Mouse (Mus musculus): ENCODE data around the gene Glrx5.

Gene Glrx5

DNA sequence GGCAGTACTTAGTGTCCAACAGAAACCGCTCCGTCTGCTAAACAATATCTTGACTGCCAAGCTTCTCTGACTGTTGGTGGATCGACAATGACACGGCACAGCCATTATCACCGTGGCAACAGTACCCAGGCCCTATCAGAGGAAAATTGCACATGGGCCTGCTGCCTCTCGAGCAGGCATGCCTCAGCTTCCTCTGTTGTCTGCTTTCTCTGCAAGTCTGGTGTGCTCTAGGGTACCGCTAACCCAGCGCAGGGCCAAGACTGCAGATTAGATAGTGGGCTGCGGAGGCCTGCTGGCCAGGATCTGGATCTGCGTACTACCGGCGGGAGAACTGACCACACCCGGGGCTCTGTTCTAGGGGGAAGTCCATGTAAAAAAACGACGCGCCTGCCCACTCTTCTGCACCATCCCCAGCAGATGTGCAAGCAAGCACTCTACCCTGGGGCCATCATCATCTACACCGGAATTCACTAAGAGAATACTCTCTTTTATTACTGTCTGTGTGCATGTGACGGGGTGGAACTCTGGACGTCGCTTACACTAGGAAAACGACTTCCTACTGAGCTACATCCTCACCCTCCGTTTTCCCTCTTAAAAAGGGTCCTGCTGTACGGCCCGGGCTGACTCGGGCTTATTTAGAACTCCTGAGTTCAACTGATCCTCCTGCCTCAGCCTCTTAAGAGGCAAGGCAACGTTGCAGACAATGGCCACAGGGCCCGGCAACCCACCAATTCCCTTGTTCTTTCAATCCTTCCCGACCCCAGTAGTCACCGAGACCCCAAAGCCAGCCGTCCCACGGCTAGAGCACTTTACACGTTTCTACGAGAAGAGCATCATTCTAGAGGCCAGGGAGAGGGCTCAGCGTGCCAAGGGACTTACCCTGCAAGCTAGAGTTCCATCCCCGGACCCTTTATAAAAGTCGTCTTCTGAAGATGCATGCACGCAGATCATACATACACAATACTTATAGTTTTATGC lies 1.1 kb upstream of the Glrx5 start:
- no peak for DNase-seq

DNA sequence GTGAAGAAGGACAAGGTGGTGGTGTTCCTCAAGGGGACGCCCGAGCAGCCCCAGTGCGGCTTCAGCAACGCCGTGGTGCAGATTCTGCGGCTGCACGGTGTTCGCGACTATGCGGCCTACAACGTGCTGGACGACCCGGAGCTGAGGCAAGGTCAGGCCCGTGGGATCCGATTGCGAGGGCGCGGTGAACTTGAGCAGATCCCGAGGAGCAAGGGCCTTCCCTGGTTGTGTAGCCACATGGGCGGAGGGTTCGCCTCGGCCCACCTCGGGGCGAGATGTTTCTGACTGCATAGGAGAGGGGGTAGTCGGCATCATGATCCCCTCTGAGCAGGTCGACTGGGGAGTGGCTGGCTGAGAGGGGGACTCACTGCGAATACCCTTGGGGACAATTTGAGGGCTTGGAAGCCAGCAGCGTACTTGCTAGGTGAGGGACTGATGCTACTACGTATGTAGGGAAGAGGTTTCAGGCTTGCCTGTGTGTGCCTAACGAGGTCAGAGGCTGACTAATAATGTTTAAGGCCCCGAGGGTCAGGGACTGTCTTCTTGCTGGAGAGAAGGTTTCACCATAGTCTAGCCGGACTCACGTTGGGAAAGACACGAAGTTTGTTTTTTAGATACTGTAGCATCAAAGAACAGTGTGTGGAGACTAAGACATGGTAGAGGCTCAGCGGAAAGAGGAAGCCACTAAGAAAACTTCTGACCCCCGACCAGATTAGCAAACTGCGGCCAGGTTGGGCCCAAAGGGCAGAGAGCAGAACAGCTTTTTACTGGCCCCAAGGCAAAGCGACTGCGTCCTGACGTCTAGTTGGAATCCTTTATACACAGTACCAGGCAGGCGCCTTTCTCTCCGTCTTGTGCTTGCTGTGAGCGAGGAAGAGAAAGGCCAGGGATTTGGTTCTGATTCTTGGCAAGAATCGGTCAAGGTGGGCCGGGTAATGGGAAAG lies 616 bp downstream of the Glrx5 start:
- peak; percentile 42 for DNase-seq

DNA sequence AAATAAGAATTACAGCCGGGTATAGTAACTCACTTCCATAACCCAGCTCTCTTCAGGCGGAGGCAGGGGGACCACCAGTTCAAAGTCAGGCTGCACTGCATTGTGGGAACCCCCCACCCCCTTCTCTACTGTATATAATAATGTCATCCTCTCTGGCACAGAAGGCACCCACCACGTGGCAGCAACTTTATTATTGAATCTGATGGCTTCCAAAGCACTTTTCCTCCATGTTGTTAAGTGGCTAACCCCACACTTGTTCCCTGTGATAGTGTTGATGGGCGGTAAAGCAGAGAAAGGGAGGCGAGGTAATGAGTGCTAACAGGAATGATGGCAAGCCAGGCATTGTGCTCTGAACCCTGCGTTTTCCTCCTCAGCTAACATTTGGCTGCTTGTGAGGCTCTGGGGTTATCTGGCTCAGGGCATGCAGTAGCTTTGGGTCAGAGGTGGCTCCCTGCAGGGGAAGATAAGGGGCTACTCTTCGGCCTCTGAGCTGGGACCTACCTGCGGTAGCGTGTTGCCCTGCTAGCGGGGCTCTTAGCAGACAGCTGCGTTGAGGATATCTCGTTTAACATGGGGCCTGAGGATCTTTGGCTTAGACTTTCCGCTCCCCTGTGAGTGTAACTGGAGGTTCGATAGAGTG lies 1.8 kb downstream of the Glrx5 start:
- DNase-seq: no peak

DNA sequence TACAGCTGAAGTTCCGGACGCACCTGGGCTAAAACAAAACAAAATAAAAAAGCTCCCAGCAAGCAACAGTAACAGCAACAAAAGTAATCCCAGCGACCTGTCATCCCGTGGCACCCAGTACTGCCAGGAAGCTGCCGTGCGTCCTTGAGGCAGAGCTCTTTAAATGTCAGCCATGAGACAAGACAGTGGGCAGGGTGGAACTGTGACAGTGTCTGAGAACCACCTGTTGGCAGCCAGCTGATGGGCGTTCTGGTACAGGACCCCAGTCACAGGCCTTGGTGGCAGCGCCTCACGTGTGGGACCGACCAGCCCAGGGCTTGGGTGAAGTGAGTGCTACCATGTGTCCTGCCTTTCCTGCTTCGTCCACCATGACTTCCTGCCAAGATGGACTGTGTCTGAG lies 5.7 kb downstream of the Glrx5 start:
- no peak for DNase-seq

DNA sequence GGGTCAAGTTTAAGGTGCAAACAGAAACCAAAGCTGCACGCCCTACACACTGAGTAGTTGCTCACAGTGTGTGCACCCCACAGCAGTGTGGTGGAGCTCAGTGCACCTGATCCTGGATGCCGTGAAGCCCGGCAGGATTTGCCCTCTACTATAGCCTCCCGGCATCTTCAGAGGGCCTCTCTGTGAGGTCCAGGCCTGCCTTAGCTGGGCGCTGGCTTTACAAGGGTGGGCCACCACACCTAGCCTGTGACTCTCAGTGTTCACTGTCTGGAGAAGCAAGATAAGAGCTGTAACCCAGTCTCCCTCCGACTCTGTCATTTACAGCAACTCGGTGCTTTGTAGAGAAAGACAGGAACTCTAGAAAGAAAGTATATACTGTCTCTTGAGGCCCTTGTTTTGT lies 6.4 kb downstream of the Glrx5 start:
- DNase-seq: no peak

DNA sequence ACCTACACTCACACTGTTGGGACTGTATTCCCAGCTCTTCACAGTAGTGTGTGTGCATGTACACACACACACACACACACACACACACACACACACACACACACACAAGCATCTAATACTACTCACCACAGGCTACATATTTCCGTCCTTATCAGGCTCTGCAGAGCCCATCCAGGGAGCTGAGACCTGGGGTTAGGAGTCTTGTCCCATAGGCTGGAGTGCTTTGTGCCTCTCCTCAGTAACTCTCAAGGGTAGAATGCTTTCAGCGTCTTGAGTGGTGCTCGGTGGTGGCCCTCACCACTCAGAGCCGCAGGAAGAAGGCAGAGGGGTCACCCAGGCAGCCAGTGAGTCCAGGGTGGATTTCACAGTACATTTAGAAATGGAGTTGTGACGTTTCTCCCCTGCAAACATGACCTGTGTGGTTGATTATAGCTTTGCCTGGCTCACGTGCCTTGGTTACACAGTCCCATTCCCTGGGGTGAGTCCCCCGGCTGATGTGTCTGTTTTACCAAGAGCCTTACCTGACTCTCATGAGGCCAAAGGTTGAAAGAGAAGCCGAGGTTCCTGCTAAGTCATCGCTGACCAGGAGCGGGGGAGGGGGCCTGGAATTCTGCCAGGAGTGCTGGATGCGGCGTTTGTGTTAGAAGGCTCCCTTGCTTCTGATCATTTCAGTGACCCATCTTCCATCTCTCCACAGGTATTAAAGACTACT lies 7.2 kb downstream of the Glrx5 start:
- no peak for DNase-seq

DNA sequence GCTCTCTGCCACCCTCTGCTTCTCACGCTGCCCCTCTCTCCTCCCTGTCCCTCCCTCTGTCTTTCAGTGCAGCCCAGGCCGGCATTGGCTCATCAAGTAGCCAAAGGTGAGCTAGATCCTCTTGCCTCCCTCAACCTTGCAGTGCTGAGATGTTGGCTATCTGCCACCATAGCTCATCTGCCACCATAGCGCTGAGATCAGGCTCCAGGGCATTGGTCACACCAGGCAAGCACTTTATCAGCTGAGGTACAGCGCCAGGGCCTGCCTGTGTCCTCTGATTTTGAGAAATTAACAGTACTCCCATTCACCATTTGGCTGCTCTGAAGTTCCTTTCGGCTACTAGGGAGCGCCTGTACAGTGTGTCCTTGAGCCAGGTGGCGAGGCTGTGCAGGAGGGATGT lies 8.5 kb downstream of the Glrx5 start:
- DNase-seq: no peak

DNA sequence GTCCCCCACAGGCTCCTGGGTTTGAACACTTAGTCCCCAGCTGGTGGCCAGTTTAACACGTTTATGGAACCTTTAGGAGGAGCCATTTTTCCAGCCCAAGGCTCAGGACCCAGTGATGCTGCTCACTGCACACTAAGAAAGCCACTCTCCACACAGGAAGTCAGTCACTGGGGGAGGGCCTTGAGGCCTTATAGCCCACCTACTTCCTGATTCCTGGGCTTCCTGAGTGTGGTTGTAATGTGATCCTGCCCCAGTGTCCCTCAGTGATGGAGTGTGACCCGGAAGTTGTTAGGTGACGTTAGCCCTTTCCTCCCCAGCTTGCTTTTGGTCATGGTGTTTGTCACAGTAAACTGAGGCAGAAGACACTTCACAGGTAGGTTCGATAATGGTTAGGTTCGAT lies 10.6 kb downstream of the Glrx5 start:
- no peak for DNase-seq

DNA sequence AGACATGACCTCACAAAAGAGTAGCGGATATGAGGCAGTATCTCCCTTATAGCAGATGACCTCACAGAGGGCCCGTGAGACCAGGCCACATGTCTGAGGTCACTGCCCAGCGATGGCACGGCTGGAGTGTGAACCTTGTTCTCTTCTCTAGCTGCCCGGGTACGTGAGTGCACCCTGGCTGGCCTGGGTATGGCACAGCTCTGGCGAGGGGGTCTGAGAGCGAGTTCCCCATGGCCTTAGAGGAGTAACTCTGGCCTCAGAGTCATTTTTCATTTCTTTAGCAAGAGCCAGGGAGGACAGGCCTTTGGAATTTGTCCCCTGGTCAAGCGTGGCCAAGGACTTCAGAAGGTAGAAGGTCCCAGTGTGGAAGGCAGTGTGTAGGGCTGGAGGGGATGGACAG lies 12.3 kb downstream of the Glrx5 start:
- DNase-seq: no peak

DNA sequence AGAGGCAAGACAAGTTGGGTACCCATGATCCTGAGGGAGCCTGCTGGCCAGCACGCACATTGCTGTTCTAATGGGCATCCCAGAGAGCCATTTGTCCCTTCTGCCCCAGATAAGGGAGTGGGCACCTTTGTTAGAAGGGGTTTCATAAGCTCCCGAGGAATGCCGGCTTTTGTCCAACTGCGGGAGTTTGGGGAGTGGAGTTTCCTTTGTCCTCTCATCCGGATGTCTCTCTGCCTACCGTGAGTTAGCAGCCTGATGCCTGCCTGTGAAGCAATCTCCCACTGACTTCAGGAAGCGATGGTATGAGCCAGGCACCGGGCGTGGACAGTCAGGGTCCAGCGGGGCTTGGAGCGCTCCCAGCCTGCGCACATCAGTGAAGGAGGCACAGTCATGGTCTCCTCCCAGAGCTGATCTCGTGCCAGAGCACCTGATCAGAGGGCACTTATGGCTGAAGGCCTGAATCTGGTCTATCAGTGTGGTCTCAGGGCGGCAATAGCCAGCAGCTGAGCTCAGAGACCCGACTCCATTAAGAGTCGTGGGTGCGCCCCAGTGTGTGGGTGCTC lies 15.9 kb downstream of the Glrx5 start:
- DNase-seq: no peak

DNA sequence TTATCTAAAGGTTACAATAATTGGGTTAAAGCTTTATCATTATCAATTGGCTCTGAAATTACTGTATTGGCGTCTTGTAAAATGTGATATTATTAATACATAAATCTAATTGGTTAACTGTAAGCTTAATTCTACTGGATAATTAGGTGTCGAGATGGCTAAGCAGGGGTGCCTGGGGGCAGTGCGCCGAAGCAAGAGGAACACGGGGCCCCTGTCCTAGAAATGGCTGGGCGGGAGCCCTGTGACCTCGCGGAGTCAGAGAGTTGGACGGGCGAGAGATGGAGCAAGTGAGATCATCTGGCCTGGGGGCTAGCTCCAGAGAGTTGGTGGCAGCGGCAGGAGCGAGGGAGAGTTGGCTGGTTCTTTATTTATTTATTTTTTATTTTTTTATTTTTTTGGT lies 17.3 kb downstream of the Glrx5 start:
- DNase-seq: no peak

DNA sequence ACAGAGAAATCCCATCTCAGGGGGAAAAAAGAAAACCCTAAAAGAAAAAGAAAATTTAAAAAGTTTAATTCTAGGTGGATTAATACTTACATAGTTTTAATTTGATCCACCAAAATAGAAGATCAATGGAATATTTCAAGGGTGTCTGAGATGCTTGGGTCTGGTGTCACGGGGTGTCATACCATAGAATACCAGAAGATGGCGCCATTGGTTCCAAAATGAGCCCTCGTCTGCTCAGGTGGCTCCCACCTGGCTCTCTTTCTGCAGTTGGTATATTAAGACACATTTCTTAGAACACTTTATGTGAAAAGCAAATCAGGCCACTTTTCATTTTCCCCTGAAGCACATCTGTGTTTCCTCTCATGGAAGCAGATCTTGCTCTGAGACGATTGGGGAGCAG lies 18.4 kb downstream of the Glrx5 start:
- DNase-seq: peak; percentile 49

DNA sequence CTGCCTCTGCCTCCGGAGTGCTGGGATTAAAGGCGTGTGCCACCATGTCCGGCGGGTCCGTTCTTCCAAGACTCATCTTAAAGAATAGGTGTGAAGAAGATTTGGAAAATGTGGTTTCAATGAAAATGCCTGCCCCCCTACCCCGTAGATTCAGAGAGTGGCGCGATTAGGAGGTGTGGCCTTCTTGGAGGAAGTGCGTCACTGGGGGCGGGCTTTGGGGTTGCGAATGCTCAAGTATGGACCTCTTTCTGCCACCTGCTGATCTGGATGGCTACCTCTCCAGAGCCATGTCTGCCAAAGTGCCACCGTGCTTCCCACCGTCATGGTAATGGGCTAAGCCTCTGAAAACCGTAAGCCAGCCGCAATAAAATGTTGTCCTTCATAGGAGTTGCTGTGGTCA lies 21.6 kb downstream of the Glrx5 start:
- DNase-seq: no peak

DNA sequence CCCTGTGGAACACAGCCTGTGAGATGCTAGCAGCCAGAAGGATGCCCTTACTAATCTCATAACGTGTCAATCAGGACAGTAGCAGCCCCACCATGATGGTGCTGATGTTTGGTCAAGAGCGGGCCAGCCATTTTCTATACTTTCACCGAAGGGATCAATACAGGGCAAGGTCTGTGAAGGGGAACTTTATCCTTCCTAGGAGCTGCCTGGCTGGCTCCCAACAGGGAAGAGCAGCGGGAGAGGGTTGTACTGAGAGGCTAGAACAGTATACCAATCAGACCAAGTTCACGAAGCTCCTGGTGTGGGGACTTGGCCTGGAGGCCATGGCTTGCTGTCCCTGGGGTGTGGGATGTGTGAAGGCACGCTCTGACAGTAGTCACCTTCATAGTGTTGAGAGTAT lies 22.8 kb downstream of the Glrx5 start:
- DNase-seq: no peak

DNA sequence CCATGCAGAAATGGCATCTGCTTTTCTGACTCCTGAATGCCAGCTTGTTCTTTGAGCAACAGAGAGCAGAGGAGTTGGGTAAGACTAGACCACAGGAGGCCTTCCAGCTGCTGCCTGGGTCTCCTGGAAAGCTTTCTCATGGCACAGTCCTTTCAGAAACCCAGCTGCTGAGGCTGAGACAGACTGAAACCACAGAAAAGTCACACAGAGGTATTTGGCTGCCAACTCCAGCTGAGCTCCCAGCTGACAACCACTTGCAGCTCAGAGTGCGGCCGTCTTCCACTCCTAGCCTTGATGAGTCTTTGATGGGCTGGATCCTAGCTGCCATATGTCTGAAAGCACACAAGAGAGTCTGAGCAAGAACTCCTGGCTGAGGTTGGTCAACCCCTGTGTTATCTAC lies 27.5 kb downstream of the Glrx5 start:
- no peak for DNase-seq

DNA sequence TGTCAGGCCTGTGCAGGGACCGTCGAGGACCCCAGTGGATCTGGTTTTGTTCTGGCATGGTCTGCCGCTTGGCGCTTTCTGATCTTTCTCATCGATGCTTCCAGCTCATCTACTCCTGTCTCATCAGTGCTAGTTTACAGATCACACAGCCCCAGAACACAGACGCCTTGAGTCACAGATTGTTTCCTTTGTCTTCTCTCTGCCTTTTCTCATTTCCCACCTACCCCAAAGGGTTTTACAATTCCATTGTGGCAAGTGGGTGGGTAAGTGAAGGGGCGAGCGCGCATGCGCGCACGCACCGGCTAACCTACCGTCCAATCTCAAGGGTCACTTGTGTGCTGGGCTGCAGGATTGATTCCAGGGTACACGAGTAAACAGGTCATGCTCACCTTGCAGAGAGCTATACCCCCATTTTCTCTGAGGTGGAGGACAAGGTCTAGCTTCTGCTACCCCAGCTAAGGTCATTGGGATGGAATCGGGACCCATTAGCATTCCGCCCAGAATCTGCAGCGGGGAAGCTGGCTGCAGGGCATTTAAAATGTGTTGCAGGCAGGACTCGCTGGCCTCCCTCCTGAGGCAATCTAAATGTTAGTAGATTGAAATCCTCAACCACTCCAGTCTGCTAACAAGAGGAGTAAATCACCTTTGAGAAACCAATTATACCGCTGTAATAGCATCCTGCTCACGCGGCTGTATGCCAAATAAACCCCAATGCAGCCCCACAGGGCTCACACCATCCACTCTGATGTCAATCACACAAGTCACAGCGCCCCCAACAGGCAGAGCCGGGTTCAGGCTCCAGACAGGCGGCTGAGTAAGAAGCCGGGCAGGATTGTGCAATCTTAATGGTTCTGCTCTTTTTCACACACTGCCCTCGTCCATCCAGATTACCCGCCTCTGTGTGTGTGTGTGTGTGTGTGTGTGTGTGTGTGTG lies 31.0 kb downstream of the Glrx5 start:
- DNase-seq: no peak

DNA sequence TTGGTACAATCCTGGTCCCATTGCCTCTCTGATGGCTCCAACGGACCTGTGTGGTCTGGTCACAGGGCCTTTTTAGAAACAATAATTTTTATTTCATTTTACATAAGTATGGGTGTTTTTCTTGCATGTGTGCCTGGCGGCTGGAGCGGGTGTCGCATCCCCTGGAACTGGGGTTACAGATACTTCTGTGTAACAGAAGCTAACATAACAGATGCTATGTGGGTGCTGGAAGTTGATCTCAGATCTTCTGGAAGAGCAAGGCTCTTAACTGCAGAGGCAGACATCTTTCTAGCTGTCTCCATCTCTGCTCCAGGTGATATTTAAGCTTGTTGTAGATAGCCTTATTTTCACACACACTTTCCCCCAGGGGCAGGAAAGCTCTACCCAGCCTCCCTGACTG lies 31.7 kb downstream of the Glrx5 start:
- no peak for DNase-seq

DNA sequence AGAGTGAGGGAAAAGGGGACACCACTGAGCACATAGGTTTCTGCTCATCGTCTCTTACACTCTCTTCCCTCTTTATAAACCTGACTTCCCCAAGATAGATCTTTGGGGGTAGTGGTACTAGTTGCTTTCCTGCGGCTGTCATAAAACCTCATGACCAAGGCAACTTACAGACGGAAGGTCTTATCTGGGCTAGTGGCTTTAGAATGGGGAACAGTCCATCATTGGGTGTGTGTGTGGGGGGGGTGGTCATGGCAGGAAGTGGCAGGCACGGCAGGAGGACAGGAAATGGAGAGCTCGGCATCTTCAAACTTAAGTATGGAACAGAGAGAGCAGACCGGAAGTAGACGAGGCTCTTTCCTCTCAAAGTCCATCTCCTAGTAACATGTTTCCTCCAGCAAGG lies 32.6 kb downstream of the Glrx5 start:
- DNase-seq: no peak

DNA sequence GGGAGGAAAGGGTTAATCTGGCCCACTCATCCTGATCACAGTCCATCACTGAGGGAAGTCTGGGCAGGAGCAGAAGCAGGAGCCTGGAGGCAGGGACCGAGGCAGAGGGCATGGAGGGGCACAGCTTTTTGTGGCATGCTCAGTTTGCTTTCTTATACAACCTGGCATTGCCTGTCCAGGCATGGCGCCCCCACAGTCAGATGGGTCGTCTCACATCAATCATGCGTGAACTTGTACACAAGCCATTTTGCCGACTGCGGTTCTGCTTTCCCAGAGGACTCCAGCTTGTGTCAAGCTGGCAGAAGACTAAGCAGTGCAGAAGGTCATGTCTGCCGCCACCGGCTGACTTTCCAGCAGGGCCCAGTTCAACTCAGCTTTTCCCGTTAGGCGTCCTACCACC lies 34.0 kb downstream of the Glrx5 start:
- DNase-seq: no peak

DNA sequence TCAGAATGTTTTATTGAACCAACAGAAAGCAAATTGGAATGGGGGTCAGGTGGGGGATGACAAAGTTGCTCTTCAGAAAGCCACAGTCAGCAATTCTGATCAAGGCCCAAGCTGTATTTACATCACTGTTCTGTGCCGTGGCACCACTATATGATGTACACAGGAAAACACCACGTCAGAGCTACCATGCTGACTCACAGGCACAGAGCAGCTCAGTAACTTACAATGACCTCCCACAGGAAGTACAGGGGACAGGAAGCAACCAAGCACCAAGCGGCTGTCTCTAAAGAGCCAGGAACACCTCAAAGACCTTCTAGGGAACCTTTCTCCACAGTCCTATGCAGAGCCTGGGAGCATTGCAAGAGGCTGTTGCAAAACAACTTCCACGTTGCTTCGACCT lies 36.4 kb downstream of the Glrx5 start:
- no peak for DNase-seq

DNA sequence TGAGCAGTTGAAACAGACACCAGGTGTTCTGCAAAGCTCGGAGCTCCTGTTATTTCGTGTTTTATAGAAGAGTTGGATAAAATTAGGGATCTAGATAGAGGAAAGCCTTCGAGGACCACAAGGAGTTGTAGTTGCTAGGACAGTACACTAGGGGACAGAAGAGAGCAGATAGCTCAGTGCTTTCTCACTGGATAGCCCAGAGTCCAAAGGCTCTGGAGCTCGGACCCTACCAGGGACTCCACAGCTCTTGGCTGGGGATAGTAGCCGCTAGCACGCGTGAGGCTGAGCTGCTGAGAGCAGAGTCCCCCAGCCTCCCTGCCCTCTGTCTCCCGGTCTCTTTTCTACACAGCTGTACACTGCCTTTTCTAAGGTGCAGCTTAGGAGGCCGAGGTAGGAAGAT lies 41.2 kb downstream of the Glrx5 start:
- DNase-seq: peak; percentile 46
